ENCODE assay signal across 9 mouse cellular contexts in the genomic region with DNA sequence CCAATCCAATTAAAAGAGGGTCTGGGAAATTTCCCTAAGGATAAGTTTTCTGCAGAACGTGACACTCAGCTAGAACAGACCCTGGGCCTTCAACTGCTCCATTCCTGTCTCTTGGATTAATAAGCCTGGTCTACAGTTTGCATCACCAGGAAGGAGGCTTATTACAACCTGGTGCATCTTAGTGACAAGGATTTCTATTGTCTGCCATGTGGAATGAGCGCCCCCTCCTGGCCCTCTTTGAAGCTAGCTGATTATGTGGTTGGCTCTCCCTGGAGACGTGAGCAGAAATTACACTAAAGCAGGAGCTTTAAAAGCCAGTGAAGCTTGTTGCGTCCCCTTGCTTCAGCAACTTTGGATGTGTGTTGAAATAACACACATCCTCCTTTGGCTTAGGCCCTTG. TPM values are rescaled to one million over a fixed set of nuclear protein-coding genes. Genes with fewer than 3 reads are reported as not detected.
A peak's percentile ranks its signal among the peaks of the same experiment; 100 is the strongest.
DNase-seq lines count a peak whose midpoint lies in the region; ATAC-seq and TF ChIP-seq lines count a peak whose summit lies in the region.
"Had no signal": no experiment of that assay in that cellular context is flagged by ENCODE, and none has a peak within 500 bp of the region (broad histone marks: within the 10 kb centered on the region; RNA-seq: fewer than 3 reads in every experiment).

No protein-coding gene starts in this region.

- DNase-seq in CD4-positive, CD25-positive, alpha-beta regulatory T cell, adult 2 months (ENCODE audit: low read depth, low spot score): peak; percentile 79
- peak; percentile 85 for DNase-seq in adrenal gland, postnatal 10 days
- peak; percentile 82 for DNase-seq in embryonic facial prominence, embryonic 10.5 days (ENCODE audit: low spot score)
- peak; percentile 89 for DNase-seq in hindbrain, embryonic 11.5 days (ENCODE audit: low spot score)
- peak; percentile 66 to 80 for DNase-seq in left cerebral cortex, postnatal 10 days (ENCODE audit: extremely low spot score in 1 of 2, low spot score in 2 of 2)
- DNase-seq in midbrain, postnatal 0 days (ENCODE audit: low spot score): peak; percentile 92

- H3K36me3 ChIP-seq in embryonic facial prominence, embryonic 10.5 days (replicated peaks): no peaks in the 10 kb centered on the region
- H3K36me3 ChIP-seq in hindbrain, embryonic 11.5 days (ENCODE audit: control insufficient read depth, insufficient read depth, low read length): no peaks in the 10 kb centered on the region
- H3K36me3 ChIP-seq in midbrain, postnatal 0 days (ENCODE audit: insufficient read depth, low read length): no peaks in the 10 kb centered on the region
- H3K36me3 ChIP-seq in testis, adult 2 months (ENCODE audit: control insufficient read depth, insufficient read depth, low read length): no peaks in the 10 kb centered on the region
- H3K36me3 ChIP-seq: midbrain, embryonic 12.5 days had no signal

- no peaks in the 10 kb centered on the region for H3K9me3 ChIP-seq in embryonic facial prominence, embryonic 10.5 days
- H3K9me3 ChIP-seq in hindbrain, embryonic 11.5 days (ENCODE audit: control insufficient read depth, low read length): no peaks in the 10 kb centered on the region
- no peaks in the 10 kb centered on the region for H3K9me3 ChIP-seq in midbrain, postnatal 0 days (ENCODE audit: low read length)
- H3K9me3 ChIP-seq: midbrain, embryonic 12.5 days had no signal

- H3K27ac ChIP-seq in embryonic facial prominence, embryonic 10.5 days (replicated peaks): no peak overlapping the region
- H3K27ac ChIP-seq in hindbrain, embryonic 11.5 days (ENCODE audit: low read depth, low read length): no peak overlapping the region
- H3K27ac ChIP-seq in midbrain, postnatal 0 days (ENCODE audit: low read depth, low read length): no peak overlapping the region
- no peak overlapping the region for H3K27ac ChIP-seq in testis, adult 2 months (ENCODE audit: control insufficient read depth, insufficient read depth, low read depth, low read length)
- H3K27ac ChIP-seq: midbrain, embryonic 12.5 days had no signal

- H3K4me1 ChIP-seq in embryonic facial prominence, embryonic 10.5 days: no peaks in the 10 kb centered on the region
- H3K4me1 ChIP-seq in hindbrain, embryonic 11.5 days (replicated peaks; ENCODE audit: control insufficient read depth, insufficient read depth, low read length): no peaks in the 10 kb centered on the region
- H3K4me1 ChIP-seq in midbrain, postnatal 0 days (ENCODE audit: insufficient read depth, low read length): no peaks in the 10 kb centered on the region
- no peaks in the 10 kb centered on the region for H3K4me1 ChIP-seq in testis, adult 2 months (ENCODE audit: control insufficient read depth, insufficient read depth, low read length)
- H3K4me1 ChIP-seq: midbrain, embryonic 12.5 days had no signal

- peaks cover 6% of the 10 kb centered on the region; the same call in 1 of the 2 replicates for H3K27me3 ChIP-seq in embryonic facial prominence, embryonic 10.5 days (replicated peaks; ENCODE audit: low read depth, poor library complexity, severe bottlenecking)
- H3K27me3 ChIP-seq in hindbrain, embryonic 11.5 days (ENCODE audit: control insufficient read depth, insufficient read depth, low read length): no peaks in the 10 kb centered on the region
- H3K27me3 ChIP-seq in midbrain, postnatal 0 days (ENCODE audit: insufficient read depth, low read length): peaks cover 8% of the 10 kb centered on the region
- no peaks in the 10 kb centered on the region for H3K27me3 ChIP-seq in testis, adult 2 months (ENCODE audit: control insufficient read depth, insufficient read depth, low read length)

- no peak overlapping the region for H3K4me2 ChIP-seq in hindbrain, embryonic 11.5 days (replicated peaks; ENCODE audit: low read depth, low read length)
- no peak overlapping the region for H3K4me2 ChIP-seq in midbrain, postnatal 0 days (ENCODE audit: low read depth, low read length, poor library complexity, severe bottlenecking)
- H3K4me2 ChIP-seq: midbrain, embryonic 12.5 days had no signal

- intact Hi-C loops in left cerebral cortex, postnatal 10 days (cut with DNase I): loop anchor here (2.0 to 10.0 kb wide), 2 partner anchors 91 to 309 kb away; no protein-coding TSS in a partner anchor

- TF ChIP-seq CTCF in midbrain, postnatal 0 days (IDR thresholded peaks at IDR 0.05): peak; percentile 94
- peak; percentile 40; the same call in 1 of the 2 replicates for TF ChIP-seq CTCF in testis, adult 2 months (IDR thresholded peaks at IDR 0.05; ENCODE audit: control insufficient read depth, insufficient read depth, insufficient replicate concordance, low read depth, low read length)

- no peak overlapping the region for H3K4me3 ChIP-seq in embryonic facial prominence, embryonic 10.5 days
- H3K4me3 ChIP-seq in hindbrain, embryonic 11.5 days (ENCODE audit: low read depth, low read length): no peak overlapping the region
- no peak overlapping the region for H3K4me3 ChIP-seq in midbrain, postnatal 0 days (ENCODE audit: low read depth, low read length)
- H3K4me3 ChIP-seq in testis, adult 2 months (ENCODE audit: control insufficient read depth, low read depth, low read length): no peak overlapping the region
- H3K4me3 ChIP-seq: midbrain, embryonic 12.5 days had no signal

- WGBS in embryonic facial prominence, embryonic 10.5 days: 8% methylated on average over 4 of the region's 4 CpGs
- WGBS in hindbrain, embryonic 11.5 days: 12% methylated on average over 4 of the region's 4 CpGs
- WGBS in midbrain, postnatal 0 days: 7% methylated on average over 4 of the region's 4 CpGs

- no peak overlapping the region for H3K9ac ChIP-seq in hindbrain, embryonic 11.5 days (ENCODE audit: low read depth, low read length)
- H3K9ac ChIP-seq in midbrain, postnatal 0 days (replicated peaks; ENCODE audit: low read length, poor library complexity, severe bottlenecking): no peak overlapping the region
- H3K9ac ChIP-seq: midbrain, embryonic 12.5 days had no signal

- no peak for ATAC-seq in CD4-positive, CD25-positive, alpha-beta regulatory T cell, adult 4 months
- no peak for ATAC-seq in hindbrain, embryonic 11.5 days (ENCODE audit: low FRiP score)
- ATAC-seq in midbrain, postnatal 0 days (ENCODE audit: low FRiP score): 0 out of 2 replicates have a peak, but pooled peaks have one; percentile 47

- no peak for TF ChIP-seq POLR2A in testis, adult 2 months (IDR thresholded peaks at IDR 0.05; ENCODE audit: control insufficient read depth, low read depth, low read length)

RNA-seq across cellular contexts. Expression of gene Cd207, which starts 4.3 kb away (rescaled TPM):
- not detected for polyA plus RNA-seq in CD4-positive, CD25-positive, alpha-beta regulatory T cell, adult 4 months (2017; shearing (Covaris generic))
- total RNA-seq in adrenal gland, postnatal 10 days (2021): under 1 TPM; 0.39 to 0.45 TPM
- polyA plus RNA-seq in embryonic facial prominence, embryonic 10.5 days (2016; fragmentation: Nextera tagmentation; extraction: Ambion mirVana): not detected in 2 replicates
- polyA plus RNA-seq in hindbrain, embryonic 11.5 days (2014; fragmentation: Nextera tagmentation; extraction: Ambion mirVana): not detected in 2 replicates
- not detected for total RNA-seq in left cerebral cortex, postnatal 10 days (2021)
- 0.16 TPM in 1 of 2 replicates, not detected in the other for total RNA-seq in midbrain, postnatal 0 days (2014; rRNA removed)
- not detected in 2 replicates for polyA plus RNA-seq in midbrain, postnatal 0 days (2015; fragmentation: Nextera tagmentation; extraction: Ambion mirVana)
- not detected in 2 replicates for polyA plus RNA-seq in testis, adult 2 months (2012; rRNA removed)
- polyA plus RNA-seq: midbrain, embryonic 12.5 days had no signal

RNA-seq across cellular contexts. Expression of gene Clec4f, which starts 17.4 kb away (rescaled TPM):
- not detected for polyA plus RNA-seq in CD4-positive, CD25-positive, alpha-beta regulatory T cell, adult 4 months (2017; shearing (Covaris generic))
- total RNA-seq in adrenal gland, postnatal 10 days (2021): 10 to 100 TPM in 1 of 2 experiments, 1 to 10 TPM in 1; 6.5 to 17.5 TPM
- polyA plus RNA-seq in embryonic facial prominence, embryonic 10.5 days (2016; fragmentation: Nextera tagmentation; extraction: Ambion mirVana): not detected in 2 replicates
- not detected in 2 replicates for polyA plus RNA-seq in hindbrain, embryonic 11.5 days (2014; fragmentation: Nextera tagmentation; extraction: Ambion mirVana)
- under 1 TPM; 0.21 to 0.63 TPM for total RNA-seq in left cerebral cortex, postnatal 10 days (2021)
- not detected in 2 replicates for total RNA-seq in midbrain, postnatal 0 days (2014; rRNA removed)
- polyA plus RNA-seq in midbrain, postnatal 0 days (2015; fragmentation: Nextera tagmentation; extraction: Ambion mirVana): 0.12 and 0.19 TPM in 2 replicates
- 0.14 TPM in 1 of 2 replicates, not detected in the other for polyA plus RNA-seq in testis, adult 2 months (2012; rRNA removed)
- polyA plus RNA-seq: midbrain, embryonic 12.5 days had no signal

RNA-seq across cellular contexts. Expression of gene Vax2, which starts 37.7 kb away (rescaled TPM):
- under 1 TPM in 1 of 2 experiments, not detected in 1; 0.43 TPM for polyA plus RNA-seq in CD4-positive, CD25-positive, alpha-beta regulatory T cell, adult 4 months (2017; shearing (Covaris generic))
- not detected for total RNA-seq in adrenal gland, postnatal 10 days (2021)
- 3.7 and 4.8 TPM in 2 replicates for polyA plus RNA-seq in embryonic facial prominence, embryonic 10.5 days (2016; fragmentation: Nextera tagmentation; extraction: Ambion mirVana)
- polyA plus RNA-seq in hindbrain, embryonic 11.5 days (2014; fragmentation: Nextera tagmentation; extraction: Ambion mirVana): 0.23 and 0.39 TPM in 2 replicates
- total RNA-seq in left cerebral cortex, postnatal 10 days (2021): not detected
- not detected in 2 replicates for total RNA-seq in midbrain, postnatal 0 days (2014; rRNA removed)
- polyA plus RNA-seq in midbrain, postnatal 0 days (2015; fragmentation: Nextera tagmentation; extraction: Ambion mirVana): not detected in 2 replicates
- polyA plus RNA-seq in testis, adult 2 months (2012; rRNA removed): 2.1 TPM in 2 replicates
